Mouse (Mus musculus): ENCODE results near the gene Pi4k2a. TPM values are rescaled to one million over a fixed set of nuclear protein-coding genes. Genes with fewer than 3 reads are reported as not detected.

The Pi4k2a gene
- total and polyA plus RNA-seq, 3 experiments, result 7.0 to 23.9 (median 10.0) TPM

- Histone ChIP-seq H3K9ac (ENCODE audit: insufficient read depth, low read depth) (no peak overlapping the region), H3K27ac (ENCODE audit: insufficient read depth, low read depth) (no peak overlapping the region), H3K4me1 (ENCODE audit: control insufficient read depth in 1 of 2, insufficient read depth in 2 of 2) (no peaks in the 10 kb centered on the region), H3K9me3 (replicated peaks; ENCODE audit: low read length) (peaks cover 1% of the 10 kb centered on the region), H3K36me3 (replicated peaks in 1 of 2; ENCODE audit: control insufficient read depth in 1 of 2, insufficient read depth in 1 of 2, low read length in 1 of 2) (no peaks in the 10 kb centered on the region), H3K4me3 (replicated peaks in 1 of 3; ENCODE audit: low read depth in 2 of 3, low read length in 2 of 3, poor library complexity in 1 of 3) (no peak overlapping the region), H3K79me2 (replicated peaks; ENCODE audit: control insufficient read depth, extremely low read depth, insufficient read depth, poor library complexity, severe bottlenecking) (no peaks in the 10 kb centered on the region), H3K27me3 (replicated peaks) (peaks cover 20% of the 10 kb centered on the region), H3K4me2 (ENCODE audit: insufficient read depth, low read depth, poor library complexity, severe bottlenecking) (no peak overlapping the region)
- no peak for DNase-seq (ENCODE audit: extremely low read depth)
- no peak for TF ChIP-seq ZMIZ1 (IDR thresholded peaks at IDR 0.05; ENCODE audit: low read depth, low read length)
- no peak for TF ChIP-seq SIN3A (IDR thresholded peaks at IDR 0.05; ENCODE audit: low read length)
- TF ChIP-seq KAT2A (IDR thresholded peaks at IDR 0.05; ENCODE audit: insufficient replicate concordance, low read length), result no peak
- no peak for TF ChIP-seq MYC (IDR thresholded peaks at IDR 0.05; ENCODE audit: low read depth, low read length)
- TF ChIP-seq MAFK (IDR thresholded peaks at IDR 0.05; ENCODE audit: insufficient replicate concordance, low read length), result no peak
- no peak for TF ChIP-seq SMC3 (IDR thresholded peaks at IDR 0.05; ENCODE audit: low read depth, low read length)
- in situ Hi-C loops (cut with MboI; ENCODE audit: low pct_ligation_motif_present, low pct_unique_long_range_greater_than_20kb, low sequenced_read_pairs) (no loop called here), dilution Hi-C loops (cut with MboI; ENCODE audit: extremely low pct_ligation_motif_present, extremely low pct_unique_long_range_greater_than_20kb, low sequenced_read_pairs) (no loop called here)
Measured at GRCm38 (mm10) chr19:42050251-42050650, 40.0 kb upstream of the Pi4k2a start.

- no peaks in the 10 kb centered on the region for H3K79me2 ChIP-seq (replicated peaks; ENCODE audit: control insufficient read depth, extremely low read depth, insufficient read depth, poor library complexity, severe bottlenecking)
- no peak overlapping the region for H3K9ac ChIP-seq (ENCODE audit: insufficient read depth, low read depth)
- TF ChIP-seq ZNF384 (IDR thresholded peaks at IDR 0.05; ENCODE audit: low read depth, low read length) (no peak), CTCF (conservative IDR thresholded peaks at IDR 0.05 in 1 of 2, IDR thresholded peaks at IDR 0.05 in 1 of 2; ENCODE audit: low read depth in 2 of 2, low read length in 2 of 2) (no peak), KAT2A (IDR thresholded peaks at IDR 0.05; ENCODE audit: insufficient replicate concordance, low read length) (no peak), ELF1 (IDR thresholded peaks at IDR 0.05; ENCODE audit: low read depth, low read length) (no peak), GABPA (IDR thresholded peaks at IDR 0.05; ENCODE audit: insufficient replicate concordance, low read depth, low read length) (no peak), MYC (IDR thresholded peaks at IDR 0.05; ENCODE audit: low read depth, low read length) (no peak), PAX5 (IDR thresholded peaks at IDR 0.05; ENCODE audit: low read length) (no peak), BHLHE40 (IDR thresholded peaks at IDR 0.05; ENCODE audit: low read depth, low read length) (no peak), TBP (conservative IDR thresholded peaks at IDR 0.05; ENCODE audit: low read depth, low read length) (no peak), USF2 (conservative IDR thresholded peaks at IDR 0.05; ENCODE audit: low read depth, low read length) (no peak), POLR2AphosphoS2 (IDR thresholded peaks at IDR 0.05; ENCODE audit: low read depth, low read length) (no peak)
- no peaks in the 10 kb centered on the region for H3K36me3 ChIP-seq (replicated peaks in 1 of 2; ENCODE audit: control insufficient read depth in 1 of 2, insufficient read depth in 1 of 2, low read length in 1 of 2)
- no peak for DNase-seq (ENCODE audit: extremely low read depth)
- peaks cover 25% of the 10 kb centered on the region for H3K27me3 ChIP-seq (replicated peaks)
- H3K27ac ChIP-seq (ENCODE audit: insufficient read depth, low read depth), result no peak overlapping the region
- H3K4me3 ChIP-seq (replicated peaks in 1 of 3; ENCODE audit: low read depth in 2 of 3, low read length in 2 of 3, poor library complexity in 1 of 3), result no peak overlapping the region
- in situ Hi-C loops (cut with MboI; ENCODE audit: low pct_ligation_motif_present, low pct_unique_long_range_greater_than_20kb, low sequenced_read_pairs), result no loop called here
- dilution Hi-C loops (cut with MboI; ENCODE audit: extremely low pct_ligation_motif_present, extremely low pct_unique_long_range_greater_than_20kb, low sequenced_read_pairs), result no loop called here
- H3K9me3 ChIP-seq (replicated peaks; ENCODE audit: low read length), result no peaks in the 10 kb centered on the region
- no peak overlapping the region for H3K4me2 ChIP-seq (ENCODE audit: insufficient read depth, low read depth, poor library complexity, severe bottlenecking)
- H3K4me1 ChIP-seq (ENCODE audit: control insufficient read depth in 1 of 2, insufficient read depth in 2 of 2), result no peaks in the 10 kb centered on the region
Measured at GRCm38 (mm10) chr19:42051351-42051750, 38.9 kb upstream of the Pi4k2a start.

GRCm38 (mm10) chr19:42051948-42052347 lies 38.3 kb upstream of the Pi4k2a start, which contains the start of gene 4933411K16Rik:
Gene 4933411K16Rik, plus strand, starts transcription at chr19:42052248.
- Histone ChIP-seq H3K27me3 (replicated peaks) (peaks cover 25% of the 10 kb centered on the region), H3K27ac (ENCODE audit: insufficient read depth, low read depth) (no peak within 1 kb of the TSS), H3K4me2 (ENCODE audit: insufficient read depth, low read depth, poor library complexity, severe bottlenecking) (no peak within 1 kb of the TSS), H3K4me3 (replicated peaks in 1 of 3; ENCODE audit: low read depth in 2 of 3, low read length in 2 of 3, poor library complexity in 1 of 3) (no peak within 1 kb of the TSS), H3K79me2 (replicated peaks; ENCODE audit: control insufficient read depth, extremely low read depth, insufficient read depth, poor library complexity, severe bottlenecking) (no peaks in the 10 kb centered on the region), H3K9me3 (replicated peaks; ENCODE audit: low read length) (no peaks in the 10 kb centered on the region), H3K9ac (ENCODE audit: insufficient read depth, low read depth) (no peak within 1 kb of the TSS), H3K4me1 (ENCODE audit: control insufficient read depth in 1 of 2, insufficient read depth in 2 of 2) (no peaks in the 10 kb centered on the region), H3K36me3 (replicated peaks in 1 of 2; ENCODE audit: control insufficient read depth in 1 of 2, insufficient read depth in 1 of 2, low read length in 1 of 2) (no peaks in the 10 kb centered on the region)
- in situ Hi-C loops (cut with MboI; ENCODE audit: low pct_ligation_motif_present, low pct_unique_long_range_greater_than_20kb, low sequenced_read_pairs) (no loop called here), dilution Hi-C loops (cut with MboI; ENCODE audit: extremely low pct_ligation_motif_present, extremely low pct_unique_long_range_greater_than_20kb, low sequenced_read_pairs) (no loop called here)
- TF ChIP-seq ZNF384 (IDR thresholded peaks at IDR 0.05; ENCODE audit: low read depth, low read length) (no peak), CHD2 (IDR thresholded peaks at IDR 0.05; ENCODE audit: low read length) (no peak), UBTF (IDR thresholded peaks at IDR 0.05; ENCODE audit: low read depth, low read length) (no peak), MAFK (IDR thresholded peaks at IDR 0.05; ENCODE audit: insufficient replicate concordance, low read length) (no peak), MAZ (IDR thresholded peaks at IDR 0.05; ENCODE audit: low read depth, low read length) (no peak), HCFC1 (IDR thresholded peaks at IDR 0.05; ENCODE audit: low read depth, low read length) (no peak), CTCF (conservative IDR thresholded peaks at IDR 0.05 in 1 of 2, IDR thresholded peaks at IDR 0.05 in 1 of 2; ENCODE audit: low read depth in 2 of 2, low read length in 2 of 2) (no peak), TCF12 (IDR thresholded peaks at IDR 0.05; ENCODE audit: low read depth, low read length) (no peak), MEF2A (IDR thresholded peaks at IDR 0.05; ENCODE audit: borderline replicate concordance, low read depth, low read length) (no peak), SIN3A (IDR thresholded peaks at IDR 0.05; ENCODE audit: low read length) (no peak), MAX (IDR thresholded peaks at IDR 0.05; ENCODE audit: low read length) (no peak), CHD1 (IDR thresholded peaks at IDR 0.05; ENCODE audit: low read depth, low read length) (no peak), JUN (IDR thresholded peaks at IDR 0.05; ENCODE audit: insufficient read depth, low read depth, low read length) (no peak), SMC3 (IDR thresholded peaks at IDR 0.05; ENCODE audit: low read depth, low read length) (no peak), GABPA (IDR thresholded peaks at IDR 0.05; ENCODE audit: insufficient replicate concordance, low read depth, low read length) (no peak)
- no peak for DNase-seq (ENCODE audit: extremely low read depth)
